Mouse (Mus musculus) adrenal gland, postnatal 10 days (tissue): ENCODE results near the gene B4galt4. TPM values are rescaled to one million over a fixed set of nuclear protein-coding genes. Genes with fewer than 3 reads are reported as not detected.
A peak's percentile ranks its signal among the peaks of the same experiment; 100 is the strongest.

Source experiments
- DNase-seq: peaks from one replicate; pipeline ENCODE4 v3.0.0; 2021; ENCODE audit warnings: mixed read lengths
- total RNA-seq, 2 experiments: library from RNA; stranded (reverse); gene quantifications; 2 replicates each; pipeline ENCODE4 v1.2.3; 2021

B4galt4 gene
- total RNA-seq, 2 experiments from 2014 or later = 11.9 to 12.0 TPM

DNA sequence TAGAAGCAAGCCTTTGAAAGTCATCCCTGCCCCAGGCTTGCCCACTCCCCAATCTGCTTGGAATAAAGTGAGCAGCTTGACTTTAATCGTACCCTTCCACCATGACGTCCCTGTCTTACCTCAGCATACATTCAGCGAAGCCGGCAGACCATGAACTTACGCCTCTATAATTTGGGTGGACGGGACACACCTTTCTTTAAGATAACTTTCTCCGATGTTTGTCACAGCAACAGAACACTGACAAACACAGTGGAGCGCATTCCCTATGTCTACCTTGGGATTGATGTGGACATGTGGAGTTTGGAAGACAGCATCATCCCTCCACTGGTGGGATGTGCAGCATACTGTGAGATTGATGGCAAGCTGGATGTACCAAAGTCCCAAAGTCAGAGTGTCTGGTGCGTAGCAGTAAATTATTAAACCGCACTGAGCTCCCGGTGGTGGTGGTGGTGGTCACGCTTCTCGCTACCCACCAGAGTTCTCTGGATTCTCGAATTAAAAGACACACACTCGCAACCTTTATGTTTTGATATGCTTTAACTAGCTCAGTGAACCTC is 13.4 kb upstream of the B4galt4 start:
- no peak for DNase-seq

DNA sequence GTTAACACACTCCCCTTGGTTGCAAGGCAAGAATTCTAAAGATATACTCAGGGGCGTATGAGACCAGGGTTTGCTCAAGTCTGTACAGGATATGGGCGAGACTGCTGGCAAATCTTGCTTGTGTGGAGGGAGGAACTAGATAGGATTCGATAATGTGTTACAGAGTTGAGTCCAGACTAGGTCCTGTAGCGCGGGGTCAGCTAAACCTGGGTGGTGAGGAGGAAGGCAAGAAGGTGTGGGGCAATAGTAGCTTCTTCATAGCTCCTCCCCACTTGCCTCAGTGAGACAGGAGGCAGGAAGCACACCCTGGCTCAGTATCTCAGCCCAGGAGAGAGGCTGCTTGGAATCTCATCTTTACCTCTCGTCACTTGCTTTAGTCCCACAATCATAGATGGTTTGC is 12.9 kb upstream of the B4galt4 start:
- no peak for DNase-seq

DNA sequence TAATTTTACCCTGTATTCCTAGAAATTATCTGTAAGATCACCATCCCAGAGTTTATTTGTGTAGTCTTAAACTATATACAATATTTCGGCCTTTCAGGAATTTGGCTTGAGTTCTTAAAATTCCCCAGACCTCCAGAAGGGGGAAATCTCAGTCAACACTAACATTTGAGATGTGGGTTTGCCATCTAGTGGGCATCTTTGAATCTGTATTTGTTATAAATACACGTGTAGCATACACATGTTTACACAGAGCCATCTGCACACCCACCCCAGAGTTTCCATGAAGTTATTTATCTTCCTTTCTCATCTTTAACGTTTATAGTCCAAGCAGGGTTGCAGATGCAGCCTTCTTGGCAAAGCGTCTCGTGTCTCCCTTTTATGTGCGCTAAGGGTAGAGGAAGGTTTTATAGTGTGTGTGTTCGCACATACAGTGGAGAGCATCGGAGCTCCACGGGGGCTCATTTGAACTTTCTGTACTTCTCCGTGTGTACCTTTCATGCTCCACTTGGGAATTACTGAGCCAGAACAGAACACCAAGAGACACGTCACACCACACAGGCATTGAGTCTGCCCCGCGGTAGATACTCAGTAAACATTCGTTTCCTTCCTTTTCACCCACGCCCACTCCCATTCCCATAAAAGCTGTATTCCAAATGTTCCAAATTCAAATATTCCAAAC is 12.3 kb upstream of the B4galt4 start:
- peak; percentile 34 for DNase-seq

DNA sequence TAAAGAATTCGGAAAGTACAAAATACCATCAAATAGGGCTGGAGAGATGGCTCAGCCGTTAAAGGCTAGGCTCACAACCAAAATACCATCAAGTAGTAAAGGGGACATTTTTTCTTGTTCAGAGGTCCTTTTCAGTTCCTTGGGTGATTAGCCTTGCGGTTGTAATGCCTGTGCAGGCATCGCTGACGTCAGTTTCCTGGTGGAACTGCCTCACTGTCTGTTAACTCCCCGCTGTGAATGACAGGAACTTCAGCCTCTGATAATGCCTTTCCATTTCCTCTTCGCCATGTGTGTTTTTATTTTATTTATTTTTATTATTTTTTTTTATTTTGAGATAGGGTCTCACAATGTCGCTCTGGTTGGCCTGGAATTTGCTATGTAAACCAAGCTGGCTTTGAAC is 11.1 kb upstream of the B4galt4 start:
- DNase-seq = no peak

DNA sequence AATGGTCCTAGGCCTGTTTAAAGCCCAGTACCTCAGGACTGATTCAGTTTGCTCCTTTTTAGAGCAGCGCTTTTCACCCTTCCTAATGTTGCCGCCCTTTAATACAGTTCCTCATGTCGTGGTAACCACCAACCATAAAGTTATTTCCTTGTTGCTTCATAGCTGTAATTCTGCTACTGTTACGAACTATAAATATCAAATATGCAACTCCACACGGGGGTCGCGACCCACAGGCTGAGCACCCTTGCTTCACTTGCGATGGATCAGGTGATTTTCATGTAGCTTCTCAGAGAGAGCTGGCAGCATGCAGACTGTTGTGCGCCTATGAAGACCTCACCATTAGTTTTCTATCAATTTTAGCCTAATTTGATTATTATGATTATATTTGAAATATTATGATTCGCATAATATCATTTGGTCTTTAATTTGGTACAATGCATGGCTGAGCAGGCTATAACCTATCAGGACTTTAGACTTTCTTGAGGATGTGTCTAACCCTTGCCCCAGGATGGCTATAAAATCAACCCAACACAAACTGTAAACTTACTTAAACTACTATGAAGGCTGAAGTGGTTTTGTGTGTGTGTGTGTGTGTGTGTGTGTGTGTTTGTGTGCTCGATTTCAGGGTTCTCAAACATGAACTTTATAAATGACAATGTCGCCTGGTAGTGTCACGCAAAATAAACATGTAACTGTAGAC is 710 bp upstream of the B4galt4 start:
- DNase-seq = no peak

DNA sequence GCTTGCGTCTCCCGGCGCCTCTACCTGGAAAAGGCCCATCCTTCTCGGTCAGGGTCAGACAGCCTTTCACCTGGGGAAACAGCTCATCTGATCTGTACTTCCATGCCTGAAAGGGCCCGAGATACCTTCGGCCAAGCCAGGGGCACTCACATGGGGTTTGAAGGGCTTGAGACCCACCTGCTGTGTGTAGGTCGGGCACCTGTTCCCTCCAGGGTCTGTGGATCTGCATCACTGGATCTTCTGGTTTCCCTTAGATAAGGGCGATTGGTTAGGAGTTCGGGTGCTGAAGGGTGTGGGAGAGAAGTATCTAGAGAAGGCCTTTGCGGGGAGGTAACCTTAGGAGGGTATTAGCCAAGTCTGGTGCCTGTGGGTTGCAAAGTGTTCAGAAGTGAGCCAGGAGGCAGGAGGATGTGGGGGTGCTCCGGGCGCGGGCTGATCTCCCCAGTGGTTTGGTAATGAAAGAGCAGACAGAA is 631 bp downstream of the B4galt4 start:
- peak; percentile 26 for DNase-seq

DNA sequence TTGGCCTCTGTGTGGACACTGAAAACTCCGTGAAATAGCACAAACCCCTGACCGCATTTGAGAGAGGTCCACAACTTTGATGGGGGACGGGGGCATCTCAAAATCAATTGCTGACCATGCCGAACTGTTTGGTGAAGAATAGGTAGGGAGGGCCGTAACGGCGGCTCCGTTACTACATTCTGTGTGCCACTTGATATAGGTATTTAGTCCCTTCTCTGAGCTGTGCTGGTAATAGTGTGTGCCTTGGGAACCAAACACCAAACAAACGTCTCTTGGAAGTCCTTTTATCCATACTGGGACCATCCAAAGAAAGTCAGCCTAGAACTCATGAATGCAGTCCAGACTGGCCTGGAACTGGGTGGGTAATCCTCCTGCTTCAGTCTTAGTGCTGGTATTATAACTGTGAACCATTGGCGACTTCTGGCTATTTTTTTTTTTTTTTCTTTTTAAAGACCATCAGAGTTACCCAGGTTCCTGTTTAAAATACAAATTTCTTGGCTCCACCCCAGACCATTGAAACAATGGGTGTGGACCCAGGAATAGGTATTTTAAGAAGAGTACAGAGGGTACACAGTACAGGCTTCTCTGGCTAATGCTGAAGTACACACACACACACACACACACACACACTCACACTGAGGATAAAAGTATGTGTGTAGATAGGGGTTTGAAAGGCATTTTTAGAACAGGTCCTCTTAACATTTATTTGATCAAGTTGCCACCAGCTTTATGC is 2.0 kb downstream of the B4galt4 start:
- no peak for DNase-seq

DNA sequence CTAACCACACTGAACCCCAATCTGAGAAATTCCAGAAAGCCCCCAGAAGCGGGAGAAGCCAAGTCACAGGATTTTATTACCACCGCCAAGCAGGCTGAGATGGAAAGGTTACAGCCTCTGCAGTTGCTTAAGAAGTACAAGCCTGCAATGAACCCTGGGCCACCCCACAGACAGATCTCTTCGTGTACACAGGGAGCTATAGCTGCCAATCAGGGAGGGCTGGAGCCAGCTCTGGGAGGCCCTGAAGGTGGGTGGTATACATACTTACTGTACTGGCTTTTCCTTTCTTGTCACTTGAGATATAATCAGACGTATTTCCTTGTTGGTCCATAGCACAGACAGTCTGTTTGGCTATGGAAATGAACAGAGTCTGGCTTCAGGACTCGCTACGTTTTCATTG is 8.7 kb downstream of the B4galt4 start:
- no peak for DNase-seq

DNA sequence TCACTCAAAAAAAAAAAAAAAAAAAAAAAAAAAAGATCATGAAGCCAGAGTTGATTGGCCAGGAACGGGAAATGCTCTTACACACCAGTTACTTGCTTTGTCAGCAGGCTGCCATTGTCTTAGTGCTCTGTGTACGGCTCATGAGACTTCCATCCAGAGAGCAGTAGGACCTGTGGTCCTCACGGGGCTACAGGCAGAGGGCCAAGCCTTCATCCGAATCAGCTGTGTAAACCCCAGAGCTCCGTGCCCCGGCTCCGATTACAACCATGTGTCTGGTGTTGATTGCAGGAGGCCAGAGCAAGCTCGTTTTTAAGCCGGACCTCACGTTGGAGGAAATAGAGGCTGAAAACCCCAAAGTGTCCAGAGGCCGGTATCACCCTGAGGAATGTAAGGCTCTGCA is 11.6 kb downstream of the B4galt4 start:
- no peak for DNase-seq

DNA sequence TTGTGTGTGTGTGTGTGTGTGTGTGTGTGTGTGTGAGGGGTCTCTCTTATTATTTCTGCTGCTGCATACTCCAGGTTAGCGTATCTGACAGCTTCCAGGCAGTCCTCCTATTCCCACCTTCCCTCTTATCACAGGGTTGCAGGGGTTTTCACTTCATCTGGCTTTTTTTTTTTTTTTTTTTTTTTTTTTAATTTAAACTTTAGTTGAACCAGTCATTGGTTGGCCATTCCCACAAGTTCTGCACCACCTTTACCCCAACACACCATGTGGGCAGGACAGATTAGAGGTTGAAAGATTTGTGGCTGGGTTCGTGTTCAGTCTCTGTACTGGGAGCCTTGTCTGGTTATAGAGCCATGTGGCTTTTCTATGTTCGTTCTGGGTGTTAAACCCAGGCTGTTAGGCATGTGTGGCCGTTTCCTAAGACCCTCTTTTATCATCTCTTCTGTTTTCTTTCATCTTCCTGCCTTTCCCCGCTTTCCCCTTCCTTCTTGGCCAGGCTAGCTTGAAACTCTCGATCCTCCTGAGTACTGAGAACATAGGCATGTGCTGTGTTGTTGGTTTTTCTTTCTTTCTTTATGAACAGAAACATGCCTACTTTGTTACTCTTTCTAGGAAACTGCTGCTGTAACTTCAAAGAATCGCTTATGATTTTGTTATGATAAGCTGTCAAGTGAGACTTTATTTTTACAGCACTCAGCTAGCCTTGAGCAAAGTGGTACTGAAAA is 13.6 kb downstream of the B4galt4 start:
- no peak for DNase-seq

DNA sequence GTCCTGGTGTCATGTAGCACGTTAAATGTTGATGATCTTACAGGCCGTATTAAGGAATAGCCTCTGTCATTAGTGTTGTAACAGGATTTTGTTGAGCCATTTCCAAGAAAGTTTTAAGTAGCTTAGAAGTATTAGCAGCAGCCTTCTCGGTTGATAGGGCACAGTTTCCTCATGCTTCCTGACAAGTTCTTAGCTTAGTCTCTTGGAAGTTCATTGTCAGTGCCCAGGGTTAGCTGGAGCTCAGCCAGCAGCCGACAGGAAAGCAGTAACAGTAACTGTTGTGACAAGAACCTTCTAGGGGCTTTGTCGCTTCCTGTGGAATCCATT is 14.1 kb downstream of the B4galt4 start:
- peak; percentile 51 for DNase-seq

DNA sequence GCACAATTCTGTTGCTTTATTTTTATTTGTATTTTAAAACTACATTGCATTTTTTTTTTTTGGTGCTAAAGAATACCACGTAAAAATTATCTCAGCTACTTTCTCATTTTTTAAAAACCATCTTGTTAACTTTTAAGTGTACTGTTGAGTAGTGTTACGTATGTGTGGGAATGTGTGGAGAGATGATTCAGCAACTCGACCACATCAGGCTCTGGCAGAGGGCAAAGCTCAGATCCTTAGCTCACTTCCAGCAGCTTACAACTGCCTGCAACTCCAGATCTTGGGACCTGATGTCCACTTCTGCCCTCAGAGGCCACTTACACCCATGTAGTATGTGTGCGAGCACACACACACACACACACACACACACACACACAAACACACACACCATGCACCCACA is 14.5 kb downstream of the B4galt4 start:
- DNase-seq = no peak

DNA sequence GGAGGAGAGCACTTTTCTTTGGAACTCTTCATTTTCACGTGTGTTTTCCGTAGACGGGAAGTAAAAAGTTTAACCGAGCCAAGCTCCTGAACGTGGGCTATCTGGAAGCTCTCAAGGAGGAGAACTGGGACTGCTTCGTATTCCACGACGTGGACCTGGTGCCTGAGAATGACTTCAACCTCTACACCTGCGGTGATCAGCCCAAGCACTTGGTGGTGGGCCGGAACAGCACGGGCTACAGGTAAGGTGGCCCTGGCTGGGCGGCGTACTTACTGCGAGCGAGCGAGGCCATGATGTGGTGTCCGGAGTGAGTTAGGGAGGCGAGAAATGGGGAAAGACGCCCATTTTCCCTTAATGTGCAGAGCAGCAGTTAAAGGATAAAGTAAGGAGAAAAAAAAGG is 15.6 kb downstream of the B4galt4 start:
- no peak for DNase-seq

DNA sequence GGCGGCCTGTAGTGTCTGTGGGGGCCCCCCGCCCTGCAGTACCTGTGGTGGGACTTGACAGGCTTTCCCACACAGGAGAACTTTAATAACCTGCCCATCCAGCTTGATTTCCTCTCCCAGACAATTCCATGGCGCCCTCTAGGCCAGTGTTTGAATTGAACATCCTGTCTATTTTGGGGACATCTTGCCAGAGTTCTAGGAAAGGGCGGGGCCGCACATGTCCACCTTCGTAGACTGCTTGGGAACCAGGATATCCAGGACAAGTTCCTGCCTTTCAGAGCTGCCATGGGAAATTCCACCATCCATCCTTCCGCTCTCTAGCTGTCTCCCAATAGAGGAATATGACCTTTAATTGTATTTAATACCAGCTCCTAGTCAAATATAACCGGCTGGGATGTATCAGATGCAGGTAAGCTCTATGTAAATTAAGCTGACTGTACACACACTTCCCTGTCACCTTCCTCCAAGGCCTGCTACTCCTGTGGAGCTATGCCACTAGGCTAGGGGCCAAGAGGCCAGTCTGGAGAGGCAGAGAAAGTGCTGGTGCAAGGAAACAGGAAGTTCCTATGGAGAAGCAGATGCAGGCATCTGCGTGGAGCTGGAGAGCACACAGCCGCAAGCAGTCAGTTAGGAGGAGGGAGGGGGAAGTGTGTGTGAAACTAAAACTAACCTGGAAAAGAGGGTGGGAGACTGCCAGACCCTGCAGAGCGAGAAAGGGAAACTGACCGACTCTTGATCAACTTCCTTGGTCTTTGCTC is 16.2 kb downstream of the B4galt4 start:
- peak; percentile 24 for DNase-seq

DNA sequence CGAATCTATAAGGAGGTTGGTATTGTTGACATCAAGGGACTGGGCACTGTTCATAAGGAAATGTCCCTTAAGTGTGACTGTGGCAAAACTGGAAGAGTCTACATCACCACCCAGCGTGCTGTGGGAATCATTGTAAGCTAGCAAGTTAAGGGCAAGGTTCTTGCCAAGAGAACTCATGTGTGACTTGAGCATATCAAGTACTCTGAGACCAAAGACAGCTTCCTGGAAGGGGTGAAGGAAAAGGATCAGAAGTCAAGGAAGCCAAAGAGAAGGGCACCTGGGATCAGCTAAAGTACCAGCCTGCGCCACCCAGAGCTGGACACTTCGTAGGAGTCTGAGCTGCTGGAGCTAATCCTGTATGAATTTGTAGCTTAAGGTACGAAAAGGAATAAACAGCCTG is 18.2 kb downstream of the B4galt4 start:
- no peak for DNase-seq

DNA sequence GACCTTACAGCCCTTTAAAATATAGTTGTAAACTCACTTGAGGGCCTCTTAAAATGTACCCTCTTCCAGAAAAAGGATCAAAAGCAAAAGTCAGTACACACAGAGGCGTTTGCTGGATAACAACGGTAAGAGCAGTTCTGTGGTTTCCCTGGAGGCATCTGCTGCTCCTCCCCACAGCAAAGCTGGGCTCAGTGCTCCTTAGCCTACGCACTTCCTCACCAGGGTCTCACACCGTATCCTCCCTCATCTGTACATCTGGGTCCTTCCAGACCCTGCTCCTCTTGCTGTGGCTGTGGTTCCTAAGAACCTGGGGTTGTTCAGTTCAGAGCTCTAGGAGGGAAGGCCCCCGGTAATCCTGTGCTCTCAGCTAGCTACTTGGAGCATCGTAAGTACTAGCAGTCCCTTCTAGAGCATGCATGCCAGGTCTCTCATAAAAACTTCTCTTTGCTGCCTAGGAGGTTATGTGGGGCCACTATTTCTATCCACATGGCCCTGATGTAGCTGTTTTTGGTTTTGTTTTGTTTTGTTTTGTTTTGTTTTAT is 18.8 kb downstream of the B4galt4 start:
- DNase-seq = no peak

DNA sequence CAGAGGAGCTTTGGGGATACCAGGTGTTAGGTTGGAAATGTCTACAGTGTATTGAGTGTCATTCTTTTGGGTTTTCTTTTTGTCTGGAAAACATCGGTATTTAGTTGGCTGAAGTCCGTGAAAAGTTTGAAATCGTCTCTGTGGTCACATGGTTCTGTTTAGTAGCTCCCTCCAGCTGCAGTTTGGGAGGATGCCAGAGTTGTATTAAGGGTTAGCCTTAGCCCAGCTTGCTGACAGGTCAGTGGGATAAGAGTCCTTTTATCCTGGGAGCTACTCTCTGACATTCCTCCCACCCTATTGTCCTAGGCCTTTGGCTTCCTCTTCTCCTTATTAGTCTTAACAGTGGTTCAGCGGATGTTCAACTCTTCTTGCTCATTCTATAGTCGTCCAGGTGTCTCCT is 19.9 kb downstream of the B4galt4 start:
- no peak for DNase-seq

DNA sequence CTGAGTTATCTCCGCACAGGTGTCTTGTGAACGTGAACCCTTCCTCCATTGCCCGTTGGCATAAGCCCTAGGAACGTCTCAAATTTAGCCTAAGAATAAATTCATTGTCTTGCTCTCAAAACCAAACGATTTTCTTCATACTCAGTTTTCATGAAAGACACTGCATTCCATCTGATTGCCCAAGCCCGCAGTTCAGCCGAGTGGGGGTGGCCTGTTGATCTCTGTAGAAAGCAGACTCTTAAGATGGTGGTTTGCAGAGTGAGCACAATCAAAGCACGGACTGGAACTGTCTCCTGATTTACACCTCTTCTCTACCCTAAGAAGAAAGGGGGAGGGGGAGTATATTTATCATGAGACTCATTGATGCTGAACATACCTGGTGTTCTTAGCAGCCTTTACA is 20.3 kb downstream of the B4galt4 start:
- no peak for DNase-seq

DNA sequence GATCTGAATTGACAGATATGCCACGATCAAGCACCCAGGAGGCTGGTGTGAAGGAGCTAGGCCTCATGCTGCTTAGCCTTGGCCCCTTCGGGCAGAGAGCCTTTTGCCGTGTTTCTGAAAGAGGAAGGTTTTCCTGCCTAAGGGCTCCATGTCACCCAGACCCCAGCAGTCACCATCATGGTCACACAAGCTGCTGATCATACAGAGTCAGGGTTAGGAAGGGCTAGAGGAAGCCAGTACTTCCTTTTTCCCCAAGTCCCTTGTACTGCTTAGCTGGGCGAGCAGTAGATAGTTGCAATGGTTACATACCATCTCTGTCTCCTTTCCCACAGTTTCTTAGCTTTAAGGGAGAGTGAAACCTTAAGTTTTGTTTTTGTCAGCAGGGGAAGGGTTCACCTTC is 21.4 kb downstream of the B4galt4 start:
- no peak for DNase-seq

DNA sequence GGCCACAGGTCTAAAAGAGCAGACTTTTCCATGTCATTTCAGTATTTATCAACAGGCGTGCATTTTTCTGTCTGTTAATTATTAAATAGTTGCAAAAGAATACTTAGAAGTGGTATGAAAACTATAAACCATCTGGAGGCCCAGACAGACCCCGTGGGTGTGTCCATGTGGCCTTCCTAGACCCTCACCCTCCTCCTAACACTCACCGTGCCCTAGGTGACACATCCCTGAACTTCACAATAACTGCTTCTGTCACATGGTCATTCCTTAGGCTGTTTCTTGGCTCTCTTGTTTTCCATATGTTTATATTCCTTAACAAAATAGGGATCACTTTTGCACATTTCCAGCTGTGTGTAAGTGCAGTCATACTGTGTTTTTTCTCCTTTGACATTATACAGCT is 24.6 kb downstream of the B4galt4 start:
- no peak for DNase-seq

DNA sequence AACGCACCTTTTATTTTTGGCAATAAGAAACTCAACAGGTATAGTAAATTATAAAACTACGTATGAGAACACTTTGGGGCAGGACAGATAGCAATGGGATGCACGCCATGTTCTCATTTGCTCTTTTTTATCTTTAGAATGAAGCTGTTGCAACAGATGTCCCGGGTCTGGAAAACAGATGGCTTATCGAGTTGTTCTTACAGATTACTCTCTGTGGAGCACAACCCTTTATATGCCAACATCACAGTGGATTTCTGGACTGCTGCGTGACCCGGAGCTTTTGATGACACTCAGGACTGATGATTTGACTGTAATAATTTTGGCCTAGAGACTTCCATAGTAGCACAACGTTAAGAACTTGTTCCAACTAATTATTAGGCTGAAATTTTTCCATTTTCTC is 25.7 kb downstream of the B4galt4 start:
- no peak for DNase-seq

DNA sequence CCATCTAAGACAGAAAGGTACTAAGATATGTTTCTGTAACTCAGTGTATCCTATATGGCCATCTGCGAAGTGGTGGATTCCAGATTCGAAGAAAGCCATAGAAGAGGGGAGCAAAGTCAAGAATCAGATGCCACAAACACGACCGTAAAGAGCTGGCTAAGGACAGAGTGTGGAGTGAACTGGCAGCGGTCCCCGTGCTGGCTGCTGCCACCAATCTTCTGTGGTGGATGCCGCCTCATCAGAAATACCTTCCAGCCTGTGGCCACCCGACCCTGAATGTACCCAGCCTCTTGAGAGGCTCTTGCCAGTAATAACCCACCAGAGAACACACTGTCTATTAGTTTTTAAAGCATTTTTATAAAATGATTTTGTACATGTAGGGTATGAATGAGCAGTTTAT is 26.3 kb downstream of the B4galt4 start:
- DNase-seq = no peak
